Mouse (Mus musculus) heart, embryonic 16.5 days (tissue): ENCODE measurements around the gene Hist3h2a. TPM values are rescaled to one million over a fixed set of nuclear protein-coding genes. Genes with fewer than 3 reads are reported as not detected.

Experiments
- ATAC-seq: fragments of 200-750 bp; cut with Nextera tagmentation; replicated peaks from 2 replicates; pipeline ENCODE4 v1.8.0; 2017; ENCODE audit warnings: moderate number of reproducible peaks; ENCODE audit not compliant: insufficient read depth, low FRiP score; ENCODE audit errors: extremely low read depth
- H3K27ac ChIP-seq: fragments of 300-500 bp; sonication (generic); 2 replicates; pipeline ENCODE4 v1.5.1; 2014; ENCODE audit warnings: mild to moderate bottlenecking, low read length, control low read depth, moderate library complexity
- H3K27me3 ChIP-seq: fragments of 300-500 bp; sonication (generic); 2 replicates; pipeline ENCODE4 v1.6.1; 2014; ENCODE audit warnings: low read length, mixed read lengths; ENCODE audit not compliant: control insufficient read depth, insufficient read depth
- H3K36me3 ChIP-seq: fragments of 300-500 bp; sonication (generic); 2 replicates; pipeline ENCODE4 v1.6.1; 2014; ENCODE audit not compliant: control insufficient read depth, insufficient read depth
- H3K4me1 ChIP-seq: fragments of 300-500 bp; sonication (generic); 2 replicates; pipeline ENCODE4 v1.6.1; 2014; ENCODE audit warnings: low read length, mixed read lengths; ENCODE audit not compliant: control insufficient read depth, insufficient read depth
- H3K4me2 ChIP-seq: fragments of 300-500 bp; sonication (generic); 2 replicates; pipeline ENCODE4 v1.6.1; 2014; ENCODE audit warnings: low read depth, mild to moderate bottlenecking, control low read depth, low read length
- H3K4me3 ChIP-seq: fragments of 300-500 bp; sonication (generic); 2 replicates; pipeline ENCODE4 v1.5.1; 2014; ENCODE audit warnings: mild to moderate bottlenecking, control low read depth, low read length
- H3K9ac ChIP-seq: fragments of 300-500 bp; sonication (generic); 2 replicates; pipeline ENCODE4 v1.6.1; 2014; ENCODE audit warnings: low read length, control low read depth
- H3K9me3 ChIP-seq: fragments of 300-500 bp; sonication (generic); replicated peaks from 2 replicates; pipeline ENCODE4 v1.6.1; 2016; ENCODE audit warnings: low read length; ENCODE audit not compliant: control insufficient read depth
- WGBS: fragments of 180-500 bp; shearing (Covaris S2); extraction: QIAGEN DNeasy Blood & Tissue Kit; methylation state at CpG from one replicate; pipeline ENCODE4 v1.1.7; 2014; 5-methylcytosine and 5-hydroxymethylcytosine counted together
- polyA plus RNA-seq: library from polyadenylated mRNA; unstranded; fragments of >200 nt; fragmentation: Nextera tagmentation; extraction: Ambion mirVana; gene quantifications from 2 replicates; pipeline ENCODE4 v1.2.1, GENCODE M21; 2015

Hist3h2a gene
- polyA plus RNA-seq, 1 experiment from 2014 or later: 35.2 TPM

DNA sequence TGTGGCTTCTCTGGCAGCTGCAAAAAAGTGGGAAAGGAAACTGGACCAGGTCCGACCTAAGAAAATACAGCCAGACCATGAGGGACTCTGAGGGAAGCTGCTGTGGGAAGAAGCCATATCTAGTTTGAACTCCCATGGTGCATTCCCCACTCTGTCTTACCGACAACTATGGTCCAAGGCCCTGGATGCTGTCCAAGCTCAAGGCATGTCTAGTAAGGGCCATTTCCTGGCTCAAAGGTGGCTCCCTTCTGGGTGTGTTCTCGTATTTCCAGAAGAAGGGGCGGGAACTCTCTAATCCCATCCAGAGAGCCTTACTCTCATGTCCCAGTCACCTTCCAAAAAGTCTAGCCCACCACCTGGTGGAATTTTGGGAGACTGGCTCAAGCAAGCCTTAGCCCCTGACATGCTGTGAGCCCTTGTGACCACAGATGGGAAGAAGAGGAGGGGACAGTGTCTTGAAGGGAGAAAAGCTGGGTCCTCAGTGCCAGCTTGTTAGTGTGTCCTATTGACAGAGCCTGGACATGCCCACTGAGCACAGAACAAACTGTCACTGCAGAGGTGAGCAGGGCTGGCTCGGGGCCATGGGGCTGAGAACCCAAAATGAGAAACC lies 26.0 kb downstream of the Hist3h2a start:
- H3K27ac ChIP-seq: peak overlapping the region; percentile 77
- peak overlapping the region; percentile 94 for H3K9ac ChIP-seq
- H3K4me1 ChIP-seq: peaks cover 66% of the 10 kb centered on the region
- ATAC-seq: no peak
- H3K4me3 ChIP-seq: peak overlapping the region; percentile 79
- no peaks in the 10 kb centered on the region for H3K27me3 ChIP-seq
- H3K36me3 ChIP-seq: peaks cover 27% of the 10 kb centered on the region
- H3K9me3 ChIP-seq: no peaks in the 10 kb centered on the region
- 42% methylated on average over 5 of the region's 5 CpGs for WGBS
- H3K4me2 ChIP-seq: peak overlapping the region; percentile 99

DNA sequence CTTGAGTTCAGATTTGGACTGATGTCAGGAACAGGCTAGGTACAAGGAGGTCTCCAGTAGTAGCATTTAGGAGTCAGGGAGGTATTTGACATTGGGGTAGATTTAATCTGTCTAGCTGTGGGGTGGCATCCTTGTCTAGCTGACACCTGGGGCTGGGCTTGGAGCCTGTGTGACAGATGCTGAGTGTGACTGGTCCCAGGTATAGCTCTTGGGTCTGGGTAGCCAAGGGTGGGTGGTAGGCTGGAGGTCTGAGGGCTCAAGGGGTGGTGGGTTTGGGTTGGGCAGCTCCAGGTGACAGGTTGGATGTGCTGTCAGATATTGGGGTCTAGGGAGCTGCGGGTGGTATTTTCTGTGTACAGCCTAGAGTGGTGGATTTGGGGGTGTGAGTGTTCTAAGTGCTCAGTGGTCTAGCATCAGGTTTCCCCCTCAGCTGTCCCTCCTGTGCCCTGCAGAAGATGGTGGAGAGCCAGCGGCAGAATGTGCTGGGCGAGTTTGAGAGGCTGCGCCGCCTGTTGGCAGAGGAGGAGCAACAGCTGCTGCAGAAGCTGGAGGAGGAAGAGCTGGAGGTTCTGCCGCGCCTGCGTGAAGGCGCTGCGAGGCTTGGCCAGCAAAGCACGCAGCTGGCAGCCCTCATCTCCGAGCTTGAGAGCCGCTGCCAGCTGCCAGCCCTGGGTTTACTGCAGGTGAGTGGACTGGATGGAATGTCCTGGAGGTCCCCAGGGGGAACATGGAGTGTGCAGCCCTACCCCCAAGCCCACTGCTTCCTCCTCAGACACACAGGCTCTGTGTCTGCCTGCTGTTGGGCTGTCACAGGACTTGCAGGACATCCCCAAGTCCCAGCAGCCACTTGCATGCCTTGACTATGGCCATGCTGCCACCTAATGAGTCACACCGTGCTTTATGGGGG lies 27.3 kb downstream of the Hist3h2a start:
- peak overlapping the region; percentile 45 for H3K4me2 ChIP-seq
- H3K27me3 ChIP-seq: no peaks in the 10 kb centered on the region
- peaks cover 76% of the 10 kb centered on the region for H3K4me1 ChIP-seq
- ATAC-seq: peak; percentile 16; the same call in 1 of the 2 replicates
- H3K9me3 ChIP-seq: no peaks in the 10 kb centered on the region
- H3K9ac ChIP-seq: peak overlapping the region; percentile 33; the same call in 1 of the 2 replicates
- WGBS: 35% methylated on average over 14 of the region's 14 CpGs
- H3K4me3 ChIP-seq: peak overlapping the region; percentile 24
- H3K27ac ChIP-seq: peak overlapping the region; percentile 90
- peaks cover 33% of the 10 kb centered on the region for H3K36me3 ChIP-seq

DNA sequence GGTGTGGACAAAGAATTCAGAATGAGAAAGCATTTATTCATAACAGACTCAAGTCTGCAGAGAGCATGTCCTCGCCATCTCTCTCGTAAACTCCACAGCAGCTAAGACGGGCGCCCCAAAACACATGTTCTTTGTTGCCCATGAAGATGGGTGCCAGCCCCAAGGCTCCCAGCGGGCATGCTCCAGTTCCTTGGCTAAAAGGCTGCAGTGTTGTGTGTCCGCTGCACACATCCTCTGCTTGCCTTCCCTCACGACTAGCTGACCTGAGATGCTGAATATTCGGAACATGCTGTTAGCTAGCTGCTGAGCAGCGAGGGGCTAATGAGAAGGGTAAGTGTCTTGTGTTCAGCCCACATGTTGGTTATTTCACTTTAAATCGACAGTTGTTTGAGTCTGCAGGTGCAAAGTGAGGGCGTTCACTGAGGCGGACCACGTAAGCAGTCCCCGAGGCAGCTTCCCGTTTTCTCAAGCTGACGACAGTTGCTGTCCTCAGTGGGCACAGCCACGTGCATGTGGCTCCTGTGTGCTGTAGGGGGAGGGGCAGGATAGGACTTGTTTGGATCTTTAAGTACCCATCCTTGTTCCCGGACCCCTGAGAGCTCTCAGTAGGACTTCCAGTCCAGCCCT lies 28.1 kb downstream of the Hist3h2a start:
- 72% methylated on average over 18 of the region's 18 CpGs for WGBS
- H3K4me1 ChIP-seq: peaks cover 81% of the 10 kb centered on the region

DNA sequence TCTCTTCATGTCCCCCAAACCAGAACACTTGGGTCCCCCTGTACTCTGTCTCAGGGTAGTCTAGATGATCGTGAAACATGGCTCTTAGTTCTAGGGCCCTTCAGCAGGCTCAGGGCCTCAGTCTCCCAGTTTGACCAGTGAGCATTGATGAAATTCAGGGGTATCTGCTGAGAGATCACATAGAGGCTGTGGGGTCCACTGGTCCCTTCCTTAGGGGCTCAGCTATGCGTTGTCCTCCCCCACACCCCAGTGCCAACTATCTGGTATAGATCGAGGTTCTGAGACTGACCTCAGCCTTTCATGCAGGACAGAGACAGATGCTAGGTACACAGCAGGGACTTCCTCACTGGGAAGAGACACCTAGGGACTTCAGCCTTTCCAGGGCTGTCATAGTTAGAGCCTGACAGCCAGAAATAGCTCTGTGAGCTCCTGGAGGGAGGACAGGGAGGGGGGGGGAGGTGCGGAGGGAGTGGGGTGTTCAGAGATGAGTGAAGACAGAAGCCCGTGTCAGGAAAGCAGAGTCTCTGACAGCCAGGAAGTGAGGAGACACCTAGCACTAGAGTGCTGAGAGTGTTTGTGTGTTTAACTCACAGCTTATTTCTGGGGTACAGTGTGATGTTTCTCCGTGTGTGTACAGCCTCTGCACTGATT lies 29.3 kb downstream of the Hist3h2a start:
- H3K4me2 ChIP-seq: peak overlapping the region; percentile 52
- WGBS: 38% methylated on average over 6 of the region's 6 CpGs
- H3K27me3 ChIP-seq: no peaks in the 10 kb centered on the region
- H3K36me3 ChIP-seq: peaks cover 48% of the 10 kb centered on the region
- peak overlapping the region; percentile 65 for H3K9ac ChIP-seq
- ATAC-seq: peak; percentile 69
- H3K27ac ChIP-seq: peak overlapping the region; percentile 95
- peaks cover 91% of the 10 kb centered on the region for H3K4me1 ChIP-seq
- no peaks in the 10 kb centered on the region for H3K9me3 ChIP-seq
- H3K4me3 ChIP-seq: no peak overlapping the region; the same call in 1 of the 2 replicates

More for the DNA sequence above, 28.1 kb downstream of the Hist3h2a start:
- peak overlapping the region; percentile 61 for H3K9ac ChIP-seq
- H3K27ac ChIP-seq: peak overlapping the region; percentile 90
- H3K4me2 ChIP-seq: peak overlapping the region; percentile 45
- no peaks in the 10 kb centered on the region for H3K27me3 ChIP-seq
- peaks cover 36% of the 10 kb centered on the region for H3K36me3 ChIP-seq
- no peaks in the 10 kb centered on the region for H3K9me3 ChIP-seq
- ATAC-seq: no peak
- peak overlapping the region; percentile 24; the same call in 1 of the 2 replicates for H3K4me3 ChIP-seq

DNA sequence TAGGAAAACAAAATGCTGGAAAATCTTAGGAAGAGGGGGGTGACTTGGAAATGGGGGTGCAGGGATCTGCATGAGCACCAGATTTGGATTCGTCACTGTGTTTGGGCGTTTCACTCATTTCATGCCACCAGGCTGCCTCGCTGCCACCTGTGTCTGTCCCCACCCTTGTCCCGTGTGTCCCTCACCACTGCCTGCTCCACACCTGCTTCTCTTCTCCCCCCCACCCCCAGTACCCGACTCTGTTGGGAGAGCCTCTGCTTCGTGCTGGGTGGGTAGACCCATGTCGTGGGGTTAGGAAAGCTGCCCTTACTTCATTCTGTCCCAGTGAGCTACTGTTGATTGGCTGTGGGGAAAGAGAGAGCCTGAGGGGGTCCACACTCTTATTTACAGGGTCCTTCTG lies 30.2 kb downstream of the Hist3h2a start:
- Histone ChIP-seq H3K36me3 (peaks cover 52% of the 10 kb centered on the region), H3K4me1 (peaks cover 91% of the 10 kb centered on the region), H3K9ac (peak overlapping the region; percentile 57; the same call in 1 of the 2 replicates), H3K27ac (peak overlapping the region; percentile 95), H3K4me3 (no peak overlapping the region), H3K27me3 (no peaks in the 10 kb centered on the region), H3K4me2 (peak overlapping the region; percentile 39), H3K9me3 (no peaks in the 10 kb centered on the region)
- WGBS: 70% methylated on average over 7 of the region's 7 CpGs
- ATAC-seq: no peak

DNA sequence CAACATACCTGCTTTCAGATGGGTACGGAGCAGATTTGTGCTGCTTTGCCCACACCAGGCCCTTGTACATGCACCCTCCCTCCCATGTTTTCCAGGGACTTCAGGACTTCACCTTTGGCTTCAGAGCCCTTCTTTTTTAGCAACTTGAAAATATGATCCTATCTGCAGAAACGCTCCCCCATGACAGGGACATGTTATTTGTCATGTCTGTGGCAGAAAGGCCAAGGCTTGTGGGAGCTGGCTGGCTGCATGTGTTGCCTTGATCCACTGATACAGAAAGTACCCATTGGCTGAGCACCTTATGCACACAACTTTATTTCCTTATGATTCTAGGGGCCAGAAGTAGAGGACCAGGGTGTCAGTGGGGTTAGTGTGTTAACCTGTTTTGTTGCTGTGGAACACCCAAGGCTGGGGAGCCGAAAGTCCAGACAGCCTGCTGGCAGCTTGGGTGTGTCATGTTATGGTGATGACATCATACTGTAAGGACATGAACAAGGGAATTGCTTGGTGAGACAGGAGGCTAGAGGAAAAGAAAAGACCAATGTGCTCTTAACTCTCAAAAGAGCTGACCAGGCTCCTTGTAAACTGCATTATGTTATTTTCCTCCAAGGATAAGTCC lies 30.9 kb downstream of the Hist3h2a start:
- H3K9ac ChIP-seq: peak overlapping the region; percentile 57; the same call in 1 of the 2 replicates
- H3K27me3 ChIP-seq: no peaks in the 10 kb centered on the region
- peaks cover 91% of the 10 kb centered on the region for H3K4me1 ChIP-seq
- H3K36me3 ChIP-seq: peaks cover 56% of the 10 kb centered on the region
- no peak for ATAC-seq
- 69% methylated on average over 3 of the region's 3 CpGs for WGBS
- H3K9me3 ChIP-seq: no peaks in the 10 kb centered on the region
- H3K4me2 ChIP-seq: no peak overlapping the region
- peak overlapping the region; percentile 95 for H3K27ac ChIP-seq
- no peak overlapping the region for H3K4me3 ChIP-seq

DNA sequence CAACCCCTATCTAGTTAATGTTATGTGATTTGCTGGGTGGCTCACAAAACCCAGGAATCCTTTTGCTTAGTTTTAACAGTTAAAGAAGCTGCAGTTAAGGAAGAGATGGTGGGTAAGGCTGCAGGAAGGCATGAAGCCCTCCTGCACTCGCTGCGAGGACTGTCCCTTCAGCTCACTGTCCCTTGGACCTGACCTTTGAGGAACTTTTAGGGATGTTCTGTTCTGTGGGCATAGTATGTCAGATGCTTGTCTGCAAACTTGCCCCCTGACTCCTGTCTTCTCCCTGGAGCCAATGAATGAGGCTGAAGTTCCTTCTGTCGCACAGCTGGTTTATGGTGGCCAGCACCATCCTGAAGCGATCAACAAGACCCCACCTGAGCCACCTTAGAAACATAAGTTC lies 34.7 kb downstream of the Hist3h2a start:
- WGBS: 93% methylated on average over 4 of the region's 4 CpGs
- Histone ChIP-seq H3K4me1 (peaks cover 95% of the 10 kb centered on the region), H3K4me3 (no peak overlapping the region), H3K36me3 (peaks cover 42% of the 10 kb centered on the region), H3K9ac (no peak overlapping the region), H3K27ac (peak overlapping the region; percentile 95; the same call in 1 of the 2 replicates), H3K27me3 (no peaks in the 10 kb centered on the region), H3K4me2 (no peak overlapping the region), H3K9me3 (no peaks in the 10 kb centered on the region)
- ATAC-seq: no peak

DNA sequence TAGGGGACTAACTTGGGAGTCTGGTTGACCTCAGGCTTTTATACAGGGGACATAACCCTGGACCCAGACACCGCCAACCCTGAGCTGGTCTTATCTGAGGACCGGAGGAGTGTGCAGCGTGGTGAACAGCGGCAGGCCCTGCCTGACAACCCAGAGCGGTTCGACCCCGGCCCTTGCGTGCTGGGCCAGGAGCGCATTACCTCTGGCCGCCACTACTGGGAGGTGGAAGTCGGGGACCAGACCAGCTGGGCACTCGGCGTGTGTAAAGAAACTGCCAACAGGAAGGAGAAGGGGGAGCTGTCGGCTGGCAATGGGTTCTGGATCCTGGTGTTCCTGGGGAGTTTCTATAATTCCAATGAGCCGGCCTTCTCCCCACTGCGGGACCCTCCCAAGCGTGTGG lies 35.7 kb downstream of the Hist3h2a start:
- Histone ChIP-seq H3K36me3 (peaks cover 34% of the 10 kb centered on the region), H3K4me2 (peak overlapping the region; percentile 19; the same call in 1 of the 2 replicates), H3K4me3 (no peak overlapping the region), H3K9ac (peak overlapping the region; percentile 64), H3K27me3 (no peaks in the 10 kb centered on the region), H3K9me3 (no peaks in the 10 kb centered on the region), H3K4me1 (peaks cover 95% of the 10 kb centered on the region), H3K27ac (peak overlapping the region; percentile 97)
- ATAC-seq: no peak
- 51% methylated on average over 17 of the region's 17 CpGs for WGBS
